Mouse (Mus musculus): Measurements from ENCODE around the gene Tmem100.
A peak's percentile ranks its signal among the peaks of the same experiment; 100 is the strongest.

Tmem100 gene

GRCm38 (mm10) chr11:90029841-90030398, at the start of gene Tmem100:
Gene Tmem100 (plus strand): TSS chr11:90030348.
- no peak for DNase-seq (ENCODE audit: low read depth, low spot score)

DNA sequence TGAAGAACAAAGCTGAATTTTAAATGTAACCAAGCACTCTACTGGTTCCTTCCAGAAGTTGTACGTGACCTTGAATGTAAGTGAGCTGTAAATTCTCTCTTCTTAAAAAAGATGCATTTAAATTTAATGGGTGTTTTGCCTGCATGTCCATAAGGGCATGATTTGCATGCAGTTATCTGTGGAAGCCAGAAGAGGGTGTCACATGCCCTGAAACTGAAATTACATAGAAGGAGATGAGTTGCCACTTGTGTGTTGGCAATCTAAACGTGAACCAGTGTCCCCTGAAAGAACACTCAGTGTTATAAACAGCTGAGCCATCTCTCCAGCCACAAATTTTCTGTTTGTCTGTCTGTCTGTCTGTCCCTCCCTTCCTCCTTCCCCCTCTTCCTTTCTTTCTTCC, 47.2 kb upstream of the Tmem100 start:
- no peak for DNase-seq (ENCODE audit: low read depth, low spot score)

- no peak for DNase-seq (ENCODE audit: low read depth, low spot score)
Measured at GRCm38 (mm10) chr11:89984436-89984835, 45.7 kb upstream of the Tmem100 start.

GRCm38 (mm10) chr11:89985200-89986187, 44.7 kb upstream of the Tmem100 start:
- DNase-seq (ENCODE audit: low read depth, low spot score) = no peak

- no peak for DNase-seq (ENCODE audit: low read depth, low spot score)
Measured at GRCm38 (mm10) chr11:89986516-89986915, 43.6 kb upstream of the Tmem100 start.

GRCm38 (mm10) chr11:89988936-89989589, 41.1 kb upstream of the Tmem100 start:
- DNase-seq (ENCODE audit: low read depth, low spot score) = peak; percentile 85

- DNase-seq (ENCODE audit: low read depth, low spot score) = no peak
Measured at GRCm38 (mm10) chr11:89991661-89992060, 38.5 kb upstream of the Tmem100 start.

DNA sequence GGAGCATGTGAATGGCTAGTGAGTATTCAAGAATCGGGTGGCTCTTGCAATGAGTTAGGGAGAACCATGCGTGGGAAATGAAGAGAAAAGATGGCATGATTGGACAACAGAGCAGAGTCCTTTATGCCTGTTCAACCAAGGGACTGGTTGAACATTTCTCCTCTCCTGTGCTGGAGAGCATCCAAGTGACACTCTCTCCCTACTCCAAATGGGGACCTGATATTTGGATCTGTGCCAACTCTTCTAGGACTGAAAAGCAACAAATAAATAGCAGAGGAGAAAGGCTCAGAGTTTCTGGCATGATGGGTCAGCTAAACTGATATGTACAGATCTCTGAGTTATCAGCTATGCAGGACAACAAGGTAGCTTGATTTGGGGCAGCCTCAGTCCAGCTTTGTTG, 35.4 kb upstream of the Tmem100 start:
- no peak for DNase-seq (ENCODE audit: low read depth, low spot score)

DNA sequence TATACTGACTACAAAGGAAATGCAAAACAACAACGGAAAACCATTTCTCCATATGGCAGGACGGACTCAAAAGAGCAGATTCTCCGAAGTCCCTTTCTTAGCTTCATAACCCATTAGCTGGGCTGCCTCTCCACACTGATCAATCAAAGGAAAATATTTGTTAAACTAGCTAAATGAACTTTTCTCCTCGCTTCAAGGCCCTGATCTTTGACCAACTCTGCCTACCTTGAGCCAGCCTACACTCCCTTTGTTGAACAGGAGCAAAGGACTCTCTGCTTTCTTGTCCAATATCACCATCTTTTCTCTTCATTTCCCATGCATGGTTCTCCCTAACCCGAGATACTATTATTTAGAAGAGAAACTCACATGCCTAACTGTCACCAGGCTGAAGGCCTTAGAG, 34.6 kb upstream of the Tmem100 start:
- no peak for DNase-seq (ENCODE audit: low read depth, low spot score)

GRCm38 (mm10) chr11:89996406-89996805, 33.7 kb upstream of the Tmem100 start:
- DNase-seq (ENCODE audit: low read depth, low spot score) = no peak

DNA sequence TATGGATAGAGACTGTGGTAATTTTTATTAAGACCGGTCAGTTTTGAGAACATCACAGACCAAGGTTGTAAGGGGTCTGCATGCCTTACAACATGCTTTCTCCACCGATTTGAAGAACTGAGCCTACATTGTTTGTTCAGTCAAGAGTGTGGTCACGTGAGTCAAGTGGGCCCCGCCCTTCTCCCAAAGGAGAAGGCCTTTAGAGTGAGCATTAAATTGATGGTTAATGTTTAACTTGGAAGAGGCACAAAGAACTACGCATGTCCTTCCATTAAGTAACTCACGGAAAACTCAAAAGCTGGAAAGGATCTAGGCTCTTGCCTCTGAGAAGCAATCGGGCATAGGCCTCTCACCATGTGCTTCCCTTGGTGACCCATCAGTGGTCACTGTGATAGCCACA, 33.3 kb upstream of the Tmem100 start:
- DNase-seq (ENCODE audit: low read depth, low spot score) = no peak

GRCm38 (mm10) chr11:89998996-89999770, 31.0 kb upstream of the Tmem100 start:
- DNase-seq (ENCODE audit: low read depth, low spot score) = no peak

GRCm38 (mm10) chr11:90000666-90001065, 29.5 kb upstream of the Tmem100 start:
- DNase-seq (ENCODE audit: low read depth, low spot score) = no peak

DNA sequence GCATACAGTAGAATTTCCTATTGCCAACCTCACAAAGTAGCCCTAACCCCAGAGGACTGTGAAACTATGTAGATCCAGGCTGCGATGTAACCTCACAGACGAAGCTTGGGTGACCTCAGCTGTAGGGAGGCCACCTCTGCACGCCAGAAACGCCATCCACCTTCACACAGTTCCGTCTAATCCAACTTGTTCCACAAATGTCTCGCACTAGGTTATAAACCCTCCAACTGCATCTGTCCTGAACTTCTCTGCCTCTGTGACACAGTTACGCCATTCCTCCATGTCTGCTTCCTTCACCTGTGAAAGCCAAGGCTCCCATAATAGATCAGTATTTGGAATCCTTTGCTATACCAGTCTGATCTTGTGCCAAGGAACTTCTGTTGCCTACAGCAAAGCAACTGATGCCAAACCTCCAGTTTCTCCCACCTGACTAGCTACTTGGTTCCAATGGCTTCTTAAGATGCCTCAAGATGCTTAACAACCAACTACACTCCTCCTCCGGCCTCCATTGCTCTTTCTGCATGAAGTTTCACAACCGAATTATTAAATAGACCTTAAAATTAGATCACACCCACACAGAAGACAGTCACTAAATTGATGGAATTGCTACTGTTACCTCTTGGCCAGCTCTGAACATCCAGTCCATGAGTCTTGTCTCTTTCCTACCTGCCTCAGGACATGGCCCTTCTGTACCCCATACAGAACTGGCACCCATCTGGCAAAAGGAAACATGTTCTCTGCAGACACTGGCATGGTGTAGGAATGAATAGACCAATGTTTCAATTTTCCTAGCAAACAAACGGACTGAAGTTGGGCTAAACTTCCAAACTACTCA, 28.5 kb upstream of the Tmem100 start:
- no peak for DNase-seq (ENCODE audit: low read depth, low spot score)

DNA sequence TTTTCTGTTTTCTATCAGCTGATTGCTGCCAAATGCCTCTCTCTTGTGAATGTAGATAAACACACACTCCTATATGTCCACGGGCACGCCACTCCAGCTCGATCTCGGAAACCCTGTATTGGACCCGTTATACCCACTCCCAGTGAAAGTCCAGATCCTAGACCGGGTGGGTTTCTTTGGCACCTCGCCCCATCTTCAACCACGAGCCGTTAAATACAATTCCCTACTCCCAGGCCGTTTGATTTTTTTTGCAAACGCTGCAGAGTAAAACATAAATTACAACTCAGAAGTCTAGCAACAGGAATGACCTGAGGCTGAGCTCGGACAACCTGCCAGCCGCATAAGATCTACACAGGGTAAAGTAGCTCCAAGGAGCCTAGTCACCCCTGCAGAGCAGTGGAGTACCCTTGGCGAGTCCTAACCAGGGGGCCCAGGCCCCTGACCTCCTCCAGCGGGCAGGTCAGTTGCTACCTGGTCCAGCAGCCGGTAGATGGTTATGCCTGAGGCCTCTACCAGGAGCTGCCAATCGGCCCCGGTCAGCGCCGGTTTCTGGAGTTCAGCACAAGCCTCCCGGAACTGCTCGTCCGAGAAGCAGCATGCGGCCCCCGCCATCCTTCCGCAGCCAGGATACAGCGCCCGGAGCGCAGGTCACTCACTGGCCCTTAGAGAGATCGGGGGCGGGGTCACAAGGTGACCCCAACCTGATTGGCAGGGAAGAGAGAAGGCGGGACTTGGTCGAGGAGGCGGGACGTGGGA, 27.7 kb upstream of the Tmem100 start, which contains the start of gene Pctp:
TSS of gene Pctp (minus strand) at position 664 of the 756 bp plus-strand sequence.
- DNase-seq (ENCODE audit: low read depth, low spot score) = peak; percentile 91

- DNase-seq (ENCODE audit: low read depth, low spot score) = no peak
Measured at GRCm38 (mm10) chr11:90002987-90003348, 27.2 kb upstream of the Tmem100 start.

- DNase-seq (ENCODE audit: low read depth, low spot score) = no peak
Measured at GRCm38 (mm10) chr11:90003386-90003785, 26.8 kb upstream of the Tmem100 start.

DNA sequence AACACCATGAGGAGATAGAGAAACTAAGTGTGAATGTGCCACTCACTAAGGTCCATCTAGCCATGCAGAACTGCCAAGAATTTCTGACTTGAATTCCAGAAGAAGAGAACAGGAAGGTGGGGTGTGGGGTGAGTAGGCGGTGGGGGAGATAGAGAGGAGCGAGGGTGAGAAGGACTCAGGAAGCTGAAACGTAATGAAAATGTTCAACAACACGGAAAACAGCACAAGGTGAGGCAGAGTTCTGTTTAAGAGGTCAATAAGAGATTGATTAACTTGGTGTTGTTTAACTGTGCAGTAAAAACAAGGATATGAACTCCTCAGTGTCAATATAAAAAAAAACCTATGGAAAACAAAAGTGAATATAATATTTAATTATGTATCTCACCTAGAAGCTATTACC, 24.0 kb upstream of the Tmem100 start:
- DNase-seq (ENCODE audit: low read depth, low spot score) = no peak

- no peak for DNase-seq (ENCODE audit: low read depth, low spot score)
Measured at GRCm38 (mm10) chr11:90007791-90008531, 22.2 kb upstream of the Tmem100 start.
